Mouse (Mus musculus): ENCODE measurements around the gene Pfn1.

The Pfn1 gene

DNA sequence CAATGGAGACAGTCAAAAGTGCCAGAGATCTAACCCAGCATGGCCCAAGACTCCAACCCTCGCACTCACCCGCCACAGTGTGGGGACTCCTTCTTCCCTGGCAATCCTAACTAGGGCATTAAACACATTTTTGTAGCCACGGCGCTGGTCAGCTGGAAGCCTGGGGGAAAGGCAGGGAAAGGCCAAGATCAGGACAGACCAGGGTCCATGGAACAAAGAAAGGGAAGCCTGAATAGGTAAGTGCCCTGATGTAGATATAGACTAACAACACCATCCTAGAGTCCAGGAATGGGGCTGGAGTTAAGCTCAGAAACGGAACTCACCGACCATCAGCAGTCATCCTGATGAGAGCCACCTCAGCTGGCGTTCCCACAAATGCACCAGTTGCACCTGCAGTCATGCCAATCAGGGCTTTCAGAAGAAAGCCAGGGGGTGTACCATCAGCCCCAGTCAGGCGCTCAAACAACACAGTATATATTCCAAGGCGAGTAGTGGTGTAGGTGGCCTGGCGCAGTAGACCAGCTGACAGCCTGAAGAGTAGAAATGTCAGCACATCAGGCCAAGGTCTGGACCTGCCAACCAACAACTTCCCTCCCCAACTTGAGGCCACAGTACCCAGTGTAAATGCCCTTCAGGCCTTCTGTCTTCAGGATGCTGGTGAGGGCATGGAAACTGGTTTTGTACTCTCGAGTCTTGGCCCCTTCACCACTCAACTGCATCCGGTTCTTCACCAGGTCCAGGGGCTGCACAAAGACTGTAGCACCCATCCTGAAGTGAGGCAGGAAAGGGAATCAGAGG lies 8.8 kb downstream of the Pfn1 start:
- in situ Hi-C loops (cut with MboI, MseI): loop anchor here in 1 of 2 experiments (25.0 kb wide), 1 partner anchor 117 kb away; the partner anchor contains the start of gene Zfp3

DNA sequence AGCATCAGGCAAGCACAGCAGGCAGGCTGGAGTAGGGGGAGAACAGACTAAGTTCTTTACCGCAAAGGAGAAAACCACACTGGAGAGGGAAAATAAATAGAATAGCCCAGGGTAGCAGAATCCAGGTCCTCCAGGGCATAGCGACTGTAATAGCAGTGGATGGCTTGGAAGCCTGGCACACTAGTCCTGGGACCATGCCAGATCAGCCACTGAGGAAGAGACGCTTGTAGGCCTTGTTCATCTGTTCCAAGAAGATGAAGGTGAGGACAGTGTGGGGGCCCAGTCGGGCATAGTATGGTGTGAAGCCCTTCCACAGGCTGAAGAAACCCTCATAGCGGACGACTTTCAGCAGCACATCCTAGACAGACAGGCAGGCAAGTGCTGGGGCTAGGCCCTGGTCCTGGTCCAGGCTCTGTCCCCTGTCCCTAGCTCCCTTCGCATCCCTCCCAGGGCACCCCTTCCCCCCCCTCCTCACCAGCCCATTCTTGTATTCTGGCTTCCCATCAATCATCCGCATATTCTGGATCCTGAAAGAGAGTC lies 9.8 kb downstream of the Pfn1 start:
- in situ Hi-C loops (cut with MboI, MseI): loop anchor here in 1 of 2 experiments (25.0 kb wide), 1 partner anchor 118 kb away; the partner anchor contains the start of gene Zfp3

DNA sequence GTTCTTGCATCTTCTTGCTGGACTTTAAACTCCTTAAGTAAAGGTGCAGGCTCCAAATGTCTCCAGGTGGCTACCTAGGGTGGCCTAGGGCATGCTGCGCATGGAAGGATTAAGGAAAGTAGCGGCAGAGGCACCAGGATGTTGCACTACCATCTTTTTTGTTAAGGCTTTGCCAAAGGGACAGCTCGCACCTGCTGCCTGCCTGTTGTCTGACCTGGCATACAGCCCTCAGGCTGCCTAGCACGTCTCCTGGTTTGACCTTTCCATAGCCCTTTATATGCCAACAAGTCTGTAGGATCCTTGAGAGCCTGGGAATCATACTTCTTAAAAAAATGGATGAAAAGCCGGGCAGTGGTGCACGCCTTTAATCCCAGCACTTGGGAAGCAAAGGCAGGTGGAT lies 11.4 kb downstream of the Pfn1 start:
- in situ Hi-C loops (cut with MboI, MseI): loop anchor here in 1 of 2 experiments (25.0 kb wide), 1 partner anchor 119 kb away; the partner anchor contains the start of gene Zfp3

DNA sequence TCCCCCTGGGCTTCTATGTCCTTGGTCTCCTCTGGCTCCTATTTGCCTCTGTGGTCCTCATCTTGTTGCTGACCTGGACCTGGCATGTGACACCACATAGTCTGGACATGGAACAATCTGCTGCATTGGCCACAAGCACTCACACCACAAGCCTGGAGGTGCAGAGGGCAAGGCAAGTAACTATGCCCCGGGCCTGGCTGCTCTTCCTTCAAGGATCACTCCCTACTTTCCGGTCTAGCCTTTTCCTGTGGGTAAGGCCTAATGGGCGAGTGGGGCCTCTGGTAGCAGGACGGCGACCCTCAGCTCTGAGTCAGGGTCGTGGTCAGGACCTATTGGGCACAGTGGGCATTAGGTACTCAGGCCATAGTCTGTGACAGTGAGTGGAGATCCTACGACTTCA lies 13.2 kb downstream of the Pfn1 start:
- in situ Hi-C loops (cut with MboI, MseI): loop anchor here in 1 of 2 experiments (25.0 kb wide), 1 partner anchor 121 kb away; the partner anchor contains the start of gene Zfp3

DNA sequence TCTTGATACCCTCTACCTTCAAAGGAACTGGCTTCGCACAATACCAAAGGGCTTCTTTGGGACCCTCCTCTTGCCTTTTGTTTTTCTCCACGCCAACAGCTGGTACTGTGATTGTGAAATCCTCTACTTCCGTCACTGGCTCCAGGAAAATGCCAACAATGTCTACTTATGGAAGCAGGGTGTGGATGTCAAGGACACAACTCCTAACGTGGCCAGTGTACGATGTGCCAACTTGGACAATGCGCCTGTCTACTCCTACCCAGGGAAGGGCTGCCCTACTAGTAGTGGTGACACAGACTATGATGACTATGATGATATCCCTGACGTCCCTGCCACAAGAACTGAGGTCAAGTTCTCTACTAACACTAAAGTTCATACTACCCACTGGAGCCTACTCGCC lies 14.5 kb downstream of the Pfn1 start:
- in situ Hi-C loops (cut with MboI, MseI): loop anchor here in 1 of 2 experiments (25.0 kb wide), 1 partner anchor 122 kb away; the partner anchor contains the start of gene Zfp3

DNA sequence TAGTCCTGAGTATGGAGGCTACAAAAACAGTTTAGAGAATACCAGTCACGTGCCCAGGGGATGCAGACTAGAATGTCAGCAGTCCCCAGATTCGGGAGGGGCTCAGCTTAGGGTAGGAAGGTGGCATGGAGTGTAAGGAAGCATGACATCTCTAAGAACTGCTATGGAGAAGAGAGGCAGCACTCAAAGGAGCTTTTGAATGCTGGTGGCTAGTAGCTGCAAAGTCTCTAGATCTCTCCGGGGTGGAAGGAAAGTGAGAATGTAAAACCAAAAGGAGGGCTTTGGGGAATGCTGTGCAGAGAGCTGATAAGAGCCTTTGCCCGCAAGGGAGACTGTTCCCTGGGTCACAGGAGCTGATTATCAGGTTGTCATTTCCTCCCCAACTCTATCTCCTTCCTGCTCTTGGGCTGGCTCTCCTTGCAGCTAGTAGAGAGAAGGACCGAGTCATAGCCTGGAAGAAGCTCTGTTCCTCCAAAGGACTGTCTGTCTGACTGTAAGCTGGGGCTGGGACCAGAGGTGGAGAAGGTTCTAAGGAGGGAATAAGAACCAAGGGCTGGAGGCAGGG lies 15.6 kb downstream of the Pfn1 start, which contains the start of gene Gp1ba:
Gp1ba (plus strand) TSS at position 409 of the 565 bp plus-strand sequence.
- in situ Hi-C loops (cut with MboI, MseI): loop anchor here in 1 of 2 experiments (25.0 kb wide), 1 partner anchor 124 kb away; the partner anchor contains the start of gene Zfp3

DNA sequence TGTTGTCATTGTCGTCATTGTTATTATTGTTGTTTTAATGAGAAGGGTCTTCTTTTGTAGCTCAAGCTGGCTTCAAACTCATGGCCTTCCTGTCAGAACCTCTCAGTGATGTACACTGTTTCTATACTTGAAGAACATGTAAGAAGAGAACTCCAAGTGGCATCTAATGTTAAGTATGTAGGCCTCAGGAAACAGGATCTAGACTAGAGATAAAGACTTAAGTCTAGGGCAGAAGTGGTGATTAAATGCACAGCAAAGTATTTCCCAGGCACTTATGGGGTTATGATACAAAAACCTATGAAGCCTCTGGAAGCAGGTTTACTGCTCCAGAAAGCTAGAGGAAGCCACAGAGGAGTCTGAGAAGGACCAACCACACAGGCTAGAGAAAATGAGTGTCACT lies 16.2 kb downstream of the Pfn1 start:
- in situ Hi-C loops (cut with MboI, MseI): loop anchor here in 1 of 2 experiments (25.0 kb wide), 1 partner anchor 124 kb away; the partner anchor contains the start of gene Zfp3

DNA sequence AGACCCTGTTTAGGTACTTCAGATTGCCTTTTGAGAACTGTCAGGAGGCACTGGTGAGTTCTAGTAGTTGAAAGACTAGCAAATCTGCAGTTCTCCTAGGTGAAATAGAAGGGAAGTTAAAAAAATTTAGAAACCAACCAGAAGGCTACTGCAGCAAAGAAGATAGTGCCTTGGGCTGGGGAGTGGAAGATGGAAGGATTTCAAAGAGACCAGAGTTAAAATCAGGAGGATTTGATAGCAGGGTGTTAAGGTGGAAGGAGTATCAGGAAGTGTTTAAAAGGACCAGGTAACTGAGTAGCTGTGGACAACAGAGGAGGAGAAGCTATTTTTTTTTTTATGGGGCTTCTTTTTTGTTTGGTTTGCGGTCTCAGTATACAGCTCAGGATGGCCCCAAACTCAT lies 16.7 kb downstream of the Pfn1 start:
- in situ Hi-C loops (cut with MboI, MseI): loop anchor here in 1 of 2 experiments (25.0 kb wide), 1 partner anchor 125 kb away; the partner anchor contains the start of gene Zfp3

DNA sequence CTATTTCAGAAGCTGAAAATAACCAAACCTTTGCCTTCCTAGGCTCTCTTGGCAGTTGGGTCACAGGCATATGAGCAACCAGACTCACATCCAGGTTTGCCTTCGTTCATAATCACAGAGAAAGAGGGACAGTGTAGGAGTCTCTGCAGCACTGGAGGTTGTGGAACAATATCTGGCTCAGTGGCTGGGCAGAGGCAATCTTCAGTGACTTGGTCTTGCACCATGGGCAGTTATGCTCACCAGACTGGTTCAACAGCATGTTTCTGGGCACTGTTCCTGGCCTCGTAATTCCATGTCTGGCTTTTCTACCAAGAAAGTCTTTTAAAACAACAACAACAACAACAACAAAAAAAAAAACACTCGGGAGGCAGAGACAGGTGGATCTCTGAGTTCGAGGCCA lies 18.8 kb downstream of the Pfn1 start:
- in situ Hi-C loops (cut with MboI, MseI): loop anchor here in 1 of 2 experiments (25.0 kb wide), 1 partner anchor 127 kb away; the partner anchor contains the start of gene Zfp3

DNA sequence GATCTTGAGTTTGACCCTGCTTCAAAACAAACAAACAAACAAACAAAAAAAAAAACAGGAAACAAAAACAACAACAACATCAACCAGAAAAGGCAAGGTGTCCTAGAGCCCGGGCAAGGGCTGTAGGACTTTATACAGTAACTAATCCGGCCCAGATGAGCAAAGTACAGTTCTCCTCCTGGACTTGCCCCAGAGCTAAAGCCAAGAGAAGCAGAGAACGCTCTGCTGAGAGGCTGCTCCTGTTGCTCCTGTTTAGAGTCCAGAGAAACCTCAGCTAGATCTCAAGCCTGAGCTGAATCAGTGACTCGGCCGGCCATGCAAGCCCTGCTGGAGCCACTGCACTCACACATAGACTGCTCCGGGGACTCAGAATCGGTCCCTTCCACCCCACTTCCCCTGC lies 24.3 kb downstream of the Pfn1 start:
- in situ Hi-C loops (cut with MboI, MseI): loop anchor here in 1 of 2 experiments (25.0 kb wide), 1 partner anchor 132 kb away; the partner anchor contains the start of gene Zfp3

DNA sequence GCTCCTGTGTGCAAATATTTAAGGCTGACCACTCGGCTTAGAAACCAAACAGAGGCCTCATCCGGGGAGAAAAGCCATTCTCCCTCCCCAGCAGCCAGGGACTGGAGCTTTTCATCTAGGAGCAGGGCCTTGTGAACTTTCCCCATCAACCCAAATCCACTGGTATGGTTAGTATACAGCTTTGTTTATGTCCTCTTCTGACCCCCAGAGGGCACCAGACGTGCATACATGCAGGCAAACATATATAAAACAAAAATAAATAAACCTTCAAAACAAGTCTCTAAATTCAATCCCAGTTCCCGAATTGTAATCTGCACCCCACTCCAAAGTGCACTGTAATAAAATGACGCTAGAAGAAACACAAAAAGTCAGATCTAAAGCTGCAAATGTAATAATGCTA lies 24.9 kb downstream of the Pfn1 start:
- in situ Hi-C loops (cut with MboI, MseI): loop anchor here in 1 of 2 experiments (25.0 kb wide), 1 partner anchor 133 kb away; the partner anchor contains the start of gene Zfp3

DNA sequence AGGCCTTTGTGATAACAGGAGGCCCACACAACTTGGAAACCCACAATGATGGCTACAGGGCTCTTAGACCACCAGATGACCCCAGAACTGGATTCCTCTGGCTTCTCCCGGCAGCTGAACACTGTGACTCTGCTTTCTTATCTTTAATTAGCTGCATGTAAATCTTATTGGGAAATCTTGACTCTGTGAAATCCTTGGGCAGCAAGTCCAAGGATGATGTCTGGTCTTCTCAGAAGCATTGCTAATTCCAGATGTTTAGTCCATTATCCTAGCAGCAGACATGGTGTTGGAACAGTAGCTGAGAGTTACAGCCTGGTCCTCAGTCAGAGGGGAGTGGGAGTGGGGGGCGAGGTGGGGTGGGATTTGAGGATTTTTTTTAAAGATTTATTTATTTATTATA lies 26.0 kb downstream of the Pfn1 start:
- in situ Hi-C loops (cut with MboI, MseI): loop anchor here in 1 of 2 experiments (25.0 kb wide), 1 partner anchor 134 kb away; the partner anchor contains the start of gene Zfp3

DNA sequence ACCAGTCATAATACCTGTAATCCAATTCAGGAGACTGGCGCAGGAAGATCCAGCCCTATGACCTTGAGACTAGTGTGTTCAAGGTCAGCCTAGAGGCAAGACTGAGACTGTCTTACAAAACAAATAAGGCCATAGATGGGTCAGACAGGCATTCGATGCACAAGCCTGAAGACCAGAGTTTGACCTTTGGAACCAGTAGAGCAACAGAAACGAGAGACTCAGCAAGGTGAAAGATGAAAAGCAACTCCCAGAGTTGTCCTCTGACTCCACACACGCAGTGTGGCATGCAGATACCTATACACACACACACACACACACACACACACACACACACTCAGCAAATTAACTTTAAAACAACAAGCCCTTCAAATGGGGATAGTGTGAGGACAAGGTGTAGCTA lies 27.6 kb downstream of the Pfn1 start:
- in situ Hi-C loops (cut with MboI, MseI): loop anchor here in 1 of 2 experiments (25.0 kb wide), 1 partner anchor 135 kb away; the partner anchor contains the start of gene Zfp3

DNA sequence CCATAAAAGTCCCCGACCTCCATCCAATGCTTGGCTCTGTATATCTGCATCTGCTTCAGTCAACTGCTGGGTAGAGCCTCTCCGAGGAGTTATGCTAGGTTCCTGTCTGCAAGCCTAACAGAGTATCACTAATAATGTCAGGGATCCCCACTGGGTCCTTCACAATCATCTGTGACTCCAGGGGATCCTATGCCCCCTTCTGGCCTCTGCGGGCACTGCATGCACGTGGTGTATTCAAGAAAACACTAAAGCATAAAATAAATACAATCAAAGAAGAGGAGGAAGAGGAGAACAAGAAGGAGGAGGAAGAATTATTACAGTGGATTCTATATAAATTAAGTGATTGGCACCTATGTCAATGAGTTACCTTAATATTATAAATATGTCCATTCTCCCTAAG lies 29.0 kb downstream of the Pfn1 start:
- in situ Hi-C loops (cut with MboI, MseI): loop anchor here in 1 of 2 experiments (25.0 kb wide), 1 partner anchor 137 kb away; the partner anchor contains the start of gene Zfp3

DNA sequence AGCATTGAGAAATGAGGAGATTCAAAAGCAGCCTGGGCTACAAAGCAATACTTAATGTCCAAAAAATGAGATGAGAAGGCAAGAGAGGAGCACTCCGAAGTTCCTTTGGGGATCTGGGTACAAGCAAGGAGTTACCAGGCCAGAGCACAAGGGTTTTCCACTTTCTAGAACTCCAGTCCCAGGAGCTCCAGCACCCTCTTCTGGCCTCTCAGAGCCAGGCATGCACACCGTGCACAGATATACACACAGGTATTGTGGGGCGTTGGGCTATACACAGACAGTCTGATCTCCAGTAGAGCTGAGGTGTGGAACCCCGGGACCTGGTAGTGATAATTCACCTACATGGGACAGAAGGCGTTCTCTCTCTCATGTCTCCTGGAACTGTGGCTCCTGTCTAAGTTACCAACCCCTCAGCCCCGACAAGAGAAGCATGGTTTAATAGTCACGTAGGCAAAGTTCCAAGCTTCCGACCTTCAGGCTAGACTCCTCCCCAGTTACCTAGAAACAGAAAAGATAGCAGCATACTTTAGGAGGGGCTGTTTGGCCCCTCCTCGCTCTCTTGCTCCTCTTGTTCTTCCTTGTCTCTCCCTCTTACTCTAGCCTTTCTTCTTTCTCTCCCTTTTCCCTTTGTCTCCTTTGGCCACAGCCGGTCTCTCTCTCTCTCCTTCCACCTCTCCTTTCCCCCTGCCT lies 31.2 kb downstream of the Pfn1 start:
- in situ Hi-C loops (cut with MboI, MseI): no loop called here

DNA sequence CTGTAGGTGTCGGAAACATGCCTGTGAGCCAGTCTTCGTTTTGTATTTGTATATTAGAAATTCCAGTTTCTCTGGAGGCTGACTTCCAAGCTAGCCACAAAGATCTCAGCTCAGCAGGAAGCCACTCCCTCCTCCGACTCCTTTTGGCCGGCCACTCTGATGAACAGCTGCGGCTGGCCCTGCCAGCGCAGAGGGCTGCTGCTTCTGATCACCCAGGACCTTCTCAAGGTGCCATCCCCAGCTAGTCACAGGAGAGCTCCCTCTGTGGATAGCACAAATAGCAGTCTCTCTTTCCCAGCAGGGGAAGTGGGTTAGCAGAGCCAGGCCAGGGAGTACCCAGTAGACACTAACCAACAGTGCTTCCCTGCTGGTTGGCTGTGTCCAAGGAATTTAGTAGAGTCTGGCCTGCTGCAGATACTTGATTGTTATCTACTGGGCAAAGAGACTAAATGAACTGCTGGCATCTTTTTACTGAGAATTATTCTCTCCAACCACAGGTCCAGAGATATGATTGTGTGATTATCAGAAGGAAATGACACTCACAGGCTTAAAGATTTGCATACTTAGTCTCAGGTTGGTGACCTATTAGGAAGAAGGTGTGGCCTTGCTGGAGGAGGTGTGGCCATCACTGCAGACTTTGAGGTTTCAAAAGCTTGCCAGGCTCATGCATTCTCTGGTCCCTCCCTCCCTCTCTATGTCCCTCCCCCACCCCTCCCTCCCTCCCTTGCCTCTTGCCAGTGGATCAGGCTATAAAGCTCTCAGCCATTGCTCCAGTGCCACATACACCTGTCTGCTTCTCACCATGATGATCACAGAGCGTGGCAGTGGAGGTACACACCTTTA lies 32.3 kb downstream of the Pfn1 start:
- in situ Hi-C loops (cut with MboI, MseI): no loop called here

DNA sequence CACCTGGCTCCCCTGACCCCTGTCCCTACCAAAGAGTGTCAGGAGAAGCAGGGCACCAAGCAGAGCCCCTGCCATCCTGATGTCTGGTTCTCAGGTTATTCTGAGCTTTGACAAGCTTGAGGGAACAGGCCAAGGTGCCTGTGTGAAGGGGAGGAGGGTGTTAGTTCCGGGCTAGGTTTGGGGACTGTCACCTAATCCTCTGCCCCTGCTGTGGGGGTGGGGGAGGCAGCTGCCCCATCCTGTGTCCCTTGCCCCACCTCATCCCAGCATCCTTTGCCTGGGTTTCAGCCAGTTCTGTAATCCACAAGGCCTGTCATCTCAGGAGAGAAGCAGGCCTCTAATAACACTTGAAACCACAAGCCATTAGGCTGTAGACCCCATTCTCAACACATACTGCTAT lies 35.3 kb downstream of the Pfn1 start, which contains the start of gene Chrne:
Chrne (minus strand) TSS at position 116 of the 400 bp plus-strand sequence.
- in situ Hi-C loops (cut with MboI, MseI): loop anchor here (5.0 kb wide), 2 partner anchors 133 to 182 kb away; no protein-coding TSS in a partner anchor

DNA sequence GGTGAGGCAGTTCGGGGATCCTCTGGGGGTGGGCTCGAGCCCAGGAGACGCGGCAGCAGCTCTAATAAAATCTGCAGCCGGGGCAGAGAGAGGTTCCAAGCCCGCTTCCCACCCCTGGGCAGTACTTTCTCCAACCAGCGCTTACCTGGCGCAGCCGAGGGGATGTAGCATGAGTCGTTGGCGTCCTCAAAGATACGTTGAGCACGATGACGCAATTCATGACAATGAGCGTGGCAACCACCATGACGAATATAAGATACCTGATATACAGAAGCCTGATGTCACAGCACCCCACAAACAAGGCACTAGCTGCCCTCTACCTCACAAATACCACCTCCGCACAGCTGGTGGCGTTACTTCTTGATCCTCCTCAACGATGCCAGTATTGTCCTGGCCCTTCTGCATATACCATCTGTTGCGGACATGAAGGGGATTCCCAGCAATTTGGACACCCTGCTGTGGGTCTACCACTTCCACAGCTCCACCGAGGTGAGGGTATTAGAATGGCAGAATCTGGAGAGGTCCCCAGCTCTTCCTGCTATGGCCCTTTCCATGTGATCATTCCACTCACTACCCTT lies 38.8 kb downstream of the Pfn1 start, which contains the start of gene 4930544D05Rik:
4930544D05Rik (plus strand) TSS at position 333 of the 578 bp plus-strand sequence.
- in situ Hi-C loops (cut with MboI, MseI): loop anchor here (5.0 kb wide), 2 partner anchors 137 to 178 kb away; no protein-coding TSS in a partner anchor

DNA sequence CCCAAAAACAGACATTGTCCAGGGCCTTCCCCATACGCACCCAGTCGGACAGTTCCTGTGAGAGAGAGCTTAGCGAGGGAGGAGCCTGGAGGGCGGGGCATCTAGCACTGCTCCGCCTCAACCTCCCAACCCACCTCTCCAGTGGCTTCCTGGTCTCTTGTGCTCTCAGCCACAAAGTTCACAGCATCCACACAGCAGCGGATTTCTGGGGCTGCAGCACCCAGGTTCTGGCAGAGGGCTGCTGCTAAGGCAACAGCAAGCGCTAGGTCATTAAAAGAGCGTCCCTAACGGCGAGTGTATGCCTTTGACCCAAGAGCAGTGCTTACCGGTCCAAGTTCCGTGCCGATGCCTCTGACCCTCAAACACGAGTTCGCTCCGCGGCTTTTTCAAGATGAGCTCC lies 39.4 kb downstream of the Pfn1 start:
- in situ Hi-C loops (cut with MboI, MseI): loop anchor here (5.0 kb wide), 2 partner anchors 137 to 178 kb away; no protein-coding TSS in a partner anchor

Data from T-helper 17 cell (primary cell).